Comparison of ENCODE assay signal across 8 mouse cellular contexts in genomic region chr4:132535406-132536121, GRCm38 (mm10). TPM values are rescaled to one million over a fixed set of nuclear protein-coding genes. Genes with fewer than 3 reads are reported as not detected.
DNase-seq lines count a peak whose midpoint lies in the region; ATAC-seq and TF ChIP-seq lines count a peak whose summit lies in the region.

Dnajc8 (plus strand) TSS chr4:132535550.

- TF ChIP-seq CTCF in lung, postnatal 0 days (IDR thresholded peaks at IDR 0.05) = no peak

- H3K4me2 ChIP-seq in lung, postnatal 0 days (replicated peaks; ENCODE audit: low read depth, low read length) = peak within 1 kb of the TSS; percentile 63

- peak; percentile 78 for DNase-seq in MEL-GATA-1-ER (ENCODE audit: extremely low read depth, low read depth)
- DNase-seq in cerebellum, adult 8-10 months = peak; percentile 93
- peak; percentile 93 for DNase-seq in hindbrain, embryonic 10.5 days (ENCODE audit: low spot score)
- DNase-seq in layer of hippocampus, adult 9-11 months = peak; percentile 92
- DNase-seq in lung, postnatal 0 days (ENCODE audit: low spot score) = peak; percentile 95
- peak; percentile 92 for DNase-seq in ovary, postnatal 14 days (ENCODE audit: low spot score)
- DNase-seq in thymus, postnatal 14 days = peak; percentile 97

- peak within 1 kb of the TSS; percentile 100 for H3K4me3 ChIP-seq in hindbrain, embryonic 10.5 days
- H3K4me3 ChIP-seq in lung, postnatal 0 days (ENCODE audit: low read depth, low read length) = peak within 1 kb of the TSS; percentile 100

- under 1% methylated on average over 60 of the region's 60 CpGs for WGBS in hindbrain, embryonic 10.5 days
- under 1% methylated on average over 59 of the region's 60 CpGs for WGBS in lung, postnatal 0 days

- H3K27ac ChIP-seq in hindbrain, embryonic 10.5 days = peak within 1 kb of the TSS; percentile 97
- H3K27ac ChIP-seq in lung, postnatal 0 days (ENCODE audit: low read length) = peak within 1 kb of the TSS; percentile 96

- H3K27me3 ChIP-seq in hindbrain, embryonic 10.5 days (ENCODE audit: insufficient read depth, poor library complexity, severe bottlenecking) = no peaks in the 10 kb centered on the region
- H3K27me3 ChIP-seq in lung, postnatal 0 days (replicated peaks; ENCODE audit: insufficient read depth, low read length) = no peaks in the 10 kb centered on the region

- H3K9ac ChIP-seq in lung, postnatal 0 days (replicated peaks; ENCODE audit: low read depth) = peak within 1 kb of the TSS; percentile 97

- peaks cover 44% of the 10 kb centered on the region for H3K4me1 ChIP-seq in hindbrain, embryonic 10.5 days (replicated peaks)
- H3K4me1 ChIP-seq in lung, postnatal 0 days (ENCODE audit: insufficient read depth, low read depth, low read length) = peaks cover 6% of the 10 kb centered on the region; the same call in 1 of the 2 replicates

- TF ChIP-seq EP300 in lung, postnatal 0 days (IDR thresholded peaks at IDR 0.05) = no peak

- H3K36me3 ChIP-seq in hindbrain, embryonic 10.5 days = peaks cover 46% of the 10 kb centered on the region
- peaks cover 10% of the 10 kb centered on the region; the same call in 1 of the 2 replicates for H3K36me3 ChIP-seq in lung, postnatal 0 days (ENCODE audit: insufficient read depth, low read length)

- H3K9me3 ChIP-seq in hindbrain, embryonic 10.5 days = no peaks in the 10 kb centered on the region
- H3K9me3 ChIP-seq in lung, postnatal 0 days (ENCODE audit: low read length) = no peaks in the 10 kb centered on the region

- peak; percentile 71 for ATAC-seq in frontal cortex, adult (ENCODE audit: low TSS enrichment)
- peak; percentile 85 for ATAC-seq in lung, postnatal 0 days

RNA-seq across cellular contexts. Expression of gene Dnajc8, which starts in this region (rescaled TPM):
- 202 and 214 TPM in 2 replicates for polyA plus RNA-seq in hindbrain, embryonic 10.5 days (2016; fragmentation: Nextera tagmentation; extraction: Ambion mirVana)
- polyA plus RNA-seq in lung, postnatal 0 days (2015; fragmentation: Nextera tagmentation; extraction: Ambion mirVana) = 157 and 182 TPM in 2 replicates

Comparison
In these comparisons a context has a peak if more than half of its experiments do, and no peak if none do; other contexts are left out.
1. Peak in every context shown above with its lines: DNase-seq, ATAC-seq, H3K4me3 ChIP-seq and H3K27ac ChIP-seq.